In the genomic region with DNA sequence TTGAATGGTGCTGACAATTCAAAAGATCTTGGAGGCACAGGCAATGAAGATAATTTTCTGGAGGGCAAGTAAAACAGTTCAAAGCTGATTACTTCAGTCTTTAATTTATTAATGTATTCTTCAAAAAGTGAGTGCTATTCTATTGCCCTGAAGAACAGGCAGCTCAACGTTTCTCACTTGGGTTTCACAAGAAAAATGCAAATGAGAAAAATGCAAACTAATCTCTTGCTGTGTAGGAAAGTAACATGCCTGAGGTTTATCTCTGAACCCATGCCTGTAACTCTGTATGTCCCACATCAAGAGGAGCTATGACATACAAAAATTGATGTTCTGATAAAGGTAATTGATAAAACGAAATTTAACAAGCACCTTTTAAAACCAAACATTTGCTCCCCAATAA, we compare ENCODE assay signal across 19 mouse cellular contexts.
"Had no signal": no experiment of that assay in that cellular context is flagged by ENCODE, and none has a peak within 500 bp of the region (broad histone marks: within the 10 kb centered on the region; RNA-seq: fewer than 3 reads in every experiment).

No protein-coding gene starts in this region.

- H3K36me3 ChIP-seq: limb, embryonic 10.5 days; limb, embryonic 13.5 days; liver, embryonic 12.5 days; liver, embryonic 15.5 days; lung, embryonic 15.5 days; midbrain, embryonic 12.5 days had no signal

- H3K9me3 ChIP-seq: limb, embryonic 10.5 days; limb, embryonic 13.5 days; liver, embryonic 12.5 days; liver, embryonic 15.5 days; lung, embryonic 15.5 days; megakaryocyte, embryonic 14.5 days; midbrain, embryonic 12.5 days had no signal

- ATAC-seq: liver, embryonic 12.5 days had no signal

- H3K4me2 ChIP-seq: limb, embryonic 13.5 days; liver, embryonic 12.5 days; liver, embryonic 15.5 days; lung, embryonic 15.5 days; midbrain, embryonic 12.5 days had no signal

- DNase-seq: kidney, adult 2 months; kidney, postnatal 25 days; layer of hippocampus, adult 9-11 months; liver; lung, adult 18-20 months; lung, postnatal 10 days; lung, postnatal 36 days; thymus, adult 2 months; thymus, postnatal 14 days; thymus, postnatal 4 days had no signal

- H3K4me3 ChIP-seq: layer of hippocampus, adult 2 months; limb, embryonic 10.5 days; limb, embryonic 13.5 days; liver, embryonic 12.5 days; liver, embryonic 15.5 days; lung, embryonic 15.5 days; megakaryocyte, embryonic 14.5 days; midbrain, embryonic 12.5 days had no signal

- H3K27me3 ChIP-seq: limb, embryonic 13.5 days; liver, embryonic 12.5 days; liver, embryonic 15.5 days; lung, embryonic 15.5 days; megakaryocyte, embryonic 14.5 days; midbrain, embryonic 12.5 days had no signal

- H3K9ac ChIP-seq: limb, embryonic 13.5 days; liver, embryonic 12.5 days; liver, embryonic 15.5 days; lung, embryonic 15.5 days; midbrain, embryonic 12.5 days had no signal

- H3K27ac ChIP-seq: kidney, postnatal 0 days; layer of hippocampus, adult 2 months; limb, embryonic 10.5 days; limb, embryonic 13.5 days; liver, embryonic 12.5 days; liver, embryonic 15.5 days; lung, embryonic 15.5 days; midbrain, embryonic 12.5 days had no signal

- H3K4me1 ChIP-seq: limb, embryonic 10.5 days; limb, embryonic 13.5 days; liver, embryonic 12.5 days; liver, embryonic 15.5 days; lung, embryonic 15.5 days; megakaryocyte, embryonic 14.5 days; midbrain, embryonic 12.5 days had no signal
